Mouse (Mus musculus) lung, postnatal 0 days (tissue): ENCODE data around the gene Myh1. TPM values are rescaled to one million over a fixed set of nuclear protein-coding genes. Genes with fewer than 3 reads are reported as not detected.

Source experiments
- ATAC-seq: fragments of 200-750 bp; cut with Nextera tagmentation; 2 replicates; pipeline ENCODE4 v1.8.0; 2017; ENCODE audit warnings: moderate library complexity
- DNase-seq: peaks from one replicate; pipeline ENCODE4 v3.0.0-alpha.2; 2016; ENCODE audit warnings: low spot score
- H3K27ac ChIP-seq: fragments of 300-500 bp; sonication (generic); 2 replicates; pipeline ENCODE4 v1.5.1; 2014; ENCODE audit warnings: antibody characterized with exemption, mild to moderate bottlenecking, low read length, mixed read lengths
- H3K27me3 ChIP-seq: fragments of 300-500 bp; sonication (generic); replicated peaks from 2 replicates; pipeline ENCODE4 v1.6.1; 2014; ENCODE audit warnings: low read length, mixed read lengths; ENCODE audit not compliant: insufficient read depth
- H3K36me3 ChIP-seq: fragments of 300-500 bp; sonication (generic); 2 replicates; pipeline ENCODE4 v1.6.1; 2014; ENCODE audit warnings: low read length, mixed read lengths; ENCODE audit not compliant: insufficient read depth
- H3K4me1 ChIP-seq: fragments of 300-500 bp; sonication (generic); 2 replicates; pipeline ENCODE4 v1.6.1; 2014; ENCODE audit warnings: antibody characterized with exemption, low read depth, low read length, mixed read lengths; ENCODE audit not compliant: insufficient read depth
- H3K4me2 ChIP-seq: fragments of 300-500 bp; sonication (generic); replicated peaks from 2 replicates; pipeline ENCODE4 v1.6.1; 2014; ENCODE audit warnings: low read depth, mild to moderate bottlenecking, low read length, moderate library complexity, mixed read lengths
- H3K4me3 ChIP-seq: fragments of 300-500 bp; sonication (generic); 2 replicates; pipeline ENCODE4 v1.5.1; 2014; ENCODE audit warnings: low read depth, low read length
- H3K9ac ChIP-seq: fragments of 300-500 bp; sonication (generic); replicated peaks from 2 replicates; pipeline ENCODE4 v1.6.1; 2014; ENCODE audit warnings: low read depth, mild to moderate bottlenecking
- H3K9me3 ChIP-seq: fragments of 300-500 bp; sonication (generic); 2 replicates; pipeline ENCODE4 v1.6.1; 2016; ENCODE audit warnings: low read length, mixed read lengths
- CTCF ChIP-seq: IDR thresholded peaks from 2 replicates; pipeline ENCODE4 v1.5.1; 2016; ENCODE audit warnings: antibody characterized with exemption, mild to moderate bottlenecking
- EP300 ChIP-seq: IDR thresholded peaks from 2 replicates; pipeline ENCODE4 v1.6.1; 2016; ENCODE audit warnings: antibody characterized with exemption, mild to moderate bottlenecking, control low read depth
- WGBS: fragments of 180-500 bp; shearing (Covaris S2); extraction: QIAGEN DNeasy Blood & Tissue Kit; methylation state at CpG from one replicate; pipeline ENCODE4 v1.1.7; 2014; 5-methylcytosine and 5-hydroxymethylcytosine counted together
- polyA plus RNA-seq: library from polyadenylated mRNA; unstranded; fragments of >200 nt; fragmentation: Nextera tagmentation; extraction: Ambion mirVana; gene quantifications from 2 replicates; pipeline ENCODE4 v1.2.1, GENCODE M21; 2015

Myh1 gene
- polyA plus RNA-seq, 1 experiment from 2014 or later, result not detected

DNA sequence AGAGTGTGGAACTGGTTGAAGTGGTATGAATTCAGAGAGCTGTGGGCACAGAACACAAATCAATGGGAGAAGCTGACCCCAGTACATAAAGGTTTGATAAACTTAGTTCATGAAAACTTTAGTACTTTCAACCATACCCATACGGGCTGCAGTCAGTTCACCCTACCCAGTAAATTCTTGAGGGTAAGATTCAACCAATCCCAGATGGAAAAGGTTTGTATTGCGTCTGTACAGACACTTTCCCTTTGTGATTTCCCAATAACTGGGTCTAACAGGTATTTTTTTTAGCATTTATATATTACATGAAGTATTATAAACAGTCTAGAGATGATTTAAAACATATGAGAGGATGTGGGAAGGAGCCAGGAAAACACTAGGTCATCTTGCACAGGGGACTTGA, 44.2 kb upstream of the Myh1 start:
- no peak for TF ChIP-seq EP300
- TF ChIP-seq CTCF, result no peak
- no peaks in the 10 kb centered on the region for H3K4me1 ChIP-seq
- WGBS, result 71% methylated on average over 2 of the region's 2 CpGs

DNA sequence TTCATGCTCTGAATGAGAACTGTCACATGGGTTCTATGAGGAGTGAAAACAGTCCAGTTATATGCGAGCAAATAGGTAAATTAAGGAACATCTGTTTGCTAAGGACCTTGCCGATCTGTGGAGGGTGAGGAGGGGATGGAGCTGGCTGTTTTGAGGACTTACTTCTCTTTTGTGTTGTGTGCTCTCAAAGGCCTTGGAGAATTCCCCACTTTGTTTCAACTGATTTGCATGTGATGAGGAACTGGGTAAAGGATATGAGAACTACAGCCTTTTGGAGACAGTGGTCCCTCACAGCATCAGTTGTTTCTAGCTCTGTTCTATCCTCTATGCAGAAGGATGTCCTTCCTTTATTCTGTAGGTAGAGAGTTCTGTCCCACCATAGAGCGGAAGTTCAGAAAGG, 39.7 kb upstream of the Myh1 start:
- H3K9me3 ChIP-seq, result no peaks in the 10 kb centered on the region
- H3K36me3 ChIP-seq, result no peaks in the 10 kb centered on the region
- DNase-seq (no peak), ATAC-seq (no peak)
- 91% methylated on average over 3 of the region's 3 CpGs for WGBS
- H3K27ac ChIP-seq, result no peak overlapping the region
- no peaks in the 10 kb centered on the region for H3K27me3 ChIP-seq
- H3K9ac ChIP-seq, result no peak overlapping the region
- H3K4me1 ChIP-seq, result no peaks in the 10 kb centered on the region
- no peak overlapping the region for H3K4me2 ChIP-seq
- TF ChIP-seq EP300 (no peak), CTCF (no peak)
- no peak overlapping the region for H3K4me3 ChIP-seq

More for the DNA sequence above, 44.2 kb upstream of the Myh1 start:
- no peaks in the 10 kb centered on the region for H3K9me3 ChIP-seq
- no peak overlapping the region for H3K4me3 ChIP-seq
- no peaks in the 10 kb centered on the region for H3K27me3 ChIP-seq
- no peak overlapping the region for H3K27ac ChIP-seq
- no peak overlapping the region for H3K9ac ChIP-seq
- no peaks in the 10 kb centered on the region for H3K36me3 ChIP-seq
- H3K4me2 ChIP-seq, result no peak overlapping the region
- no peak for DNase-seq
- no peak for ATAC-seq

DNA sequence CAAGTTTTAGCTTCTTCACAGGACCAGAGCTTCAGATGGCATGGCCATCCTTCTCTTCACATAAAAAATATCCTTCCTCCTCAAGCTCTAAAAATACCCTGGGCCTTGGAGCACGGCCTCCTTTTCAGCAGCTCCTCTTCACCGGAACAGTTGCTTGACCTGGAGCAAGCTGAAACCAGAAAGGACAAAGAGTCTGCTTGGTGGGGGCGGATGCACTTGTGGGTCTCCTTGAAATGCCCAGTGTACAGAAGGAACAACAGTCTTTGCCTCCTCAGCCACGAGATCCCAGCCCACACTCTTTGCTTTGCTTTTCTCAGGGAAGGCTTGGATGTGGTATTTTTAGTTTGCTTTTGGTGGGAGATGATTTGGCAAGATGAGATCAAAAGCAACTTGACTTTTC, 36.2 kb upstream of the Myh1 start:
- no peak overlapping the region for H3K9ac ChIP-seq
- WGBS, result 69% methylated on average over 4 of the region's 4 CpGs

DNA sequence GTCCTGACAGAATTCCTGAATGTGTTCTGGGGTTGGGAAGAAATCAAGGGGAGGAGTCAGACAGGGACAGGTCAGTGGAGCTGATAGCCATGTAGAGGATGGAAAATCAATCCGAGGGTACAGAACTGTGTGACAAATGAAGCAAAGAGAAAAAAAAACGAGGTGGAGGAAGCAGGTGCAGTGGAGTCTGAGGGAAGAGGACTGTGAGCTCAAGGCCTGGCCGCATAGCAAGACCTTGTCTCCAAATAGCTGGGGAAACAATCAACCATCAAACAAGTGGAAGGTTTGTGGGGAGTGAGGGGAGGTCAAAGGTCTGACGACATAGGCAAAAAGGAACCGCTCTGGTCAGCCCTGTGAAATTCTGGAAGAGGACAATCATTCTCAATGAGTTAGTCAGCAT, 35.0 kb upstream of the Myh1 start:
- Histone ChIP-seq H3K4me2 (no peak overlapping the region), H3K9me3 (no peaks in the 10 kb centered on the region), H3K27me3 (no peaks in the 10 kb centered on the region), H3K4me3 (no peak overlapping the region), H3K36me3 (no peaks in the 10 kb centered on the region), H3K4me1 (no peaks in the 10 kb centered on the region), H3K9ac (no peak overlapping the region), H3K27ac (no peak overlapping the region)
- DNase-seq (no peak), ATAC-seq (no peak)
- 51% methylated on average over 5 of the region's 5 CpGs for WGBS
- no peak for TF ChIP-seq CTCF
- TF ChIP-seq EP300, result no peak

More for the DNA sequence above, 36.2 kb upstream of the Myh1 start:
- Histone ChIP-seq H3K27ac (no peak overlapping the region), H3K9me3 (no peaks in the 10 kb centered on the region), H3K4me2 (no peak overlapping the region), H3K4me1 (no peaks in the 10 kb centered on the region), H3K27me3 (no peaks in the 10 kb centered on the region), H3K4me3 (no peak overlapping the region), H3K36me3 (no peaks in the 10 kb centered on the region)
- ATAC-seq, result no peak
- TF ChIP-seq EP300 (no peak), CTCF (no peak)
- no peak for DNase-seq

DNA sequence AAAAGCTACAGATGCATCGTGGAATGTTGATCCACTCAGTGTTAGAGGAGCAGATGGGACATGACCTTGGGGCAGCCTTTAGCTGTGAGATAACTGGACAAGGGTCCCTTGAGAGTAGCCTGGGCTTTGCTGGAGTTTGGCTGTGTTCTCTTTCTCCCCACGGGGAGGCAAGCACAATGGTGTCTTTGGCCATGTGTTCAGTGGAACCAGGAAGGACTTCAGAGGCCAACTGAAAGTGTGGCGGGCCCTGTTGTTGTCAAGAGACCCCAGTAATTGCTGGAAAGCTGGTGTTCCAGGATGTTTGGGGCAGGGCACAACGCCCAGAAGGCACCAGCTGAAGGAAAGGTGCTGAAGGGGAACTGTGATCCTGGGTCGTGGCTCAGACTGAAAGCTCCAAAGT, 30.6 kb upstream of the Myh1 start:
- ATAC-seq (no peak), DNase-seq (no peak)
- Histone ChIP-seq H3K27me3 (no peaks in the 10 kb centered on the region), H3K4me3 (no peak overlapping the region), H3K4me1 (no peaks in the 10 kb centered on the region), H3K36me3 (no peaks in the 10 kb centered on the region), H3K9me3 (no peaks in the 10 kb centered on the region), H3K9ac (no peak overlapping the region), H3K4me2 (no peak overlapping the region), H3K27ac (no peak overlapping the region)
- no peak for TF ChIP-seq EP300
- no peak for TF ChIP-seq CTCF
- WGBS, result 56% methylated on average over 5 of the region's 5 CpGs

DNA sequence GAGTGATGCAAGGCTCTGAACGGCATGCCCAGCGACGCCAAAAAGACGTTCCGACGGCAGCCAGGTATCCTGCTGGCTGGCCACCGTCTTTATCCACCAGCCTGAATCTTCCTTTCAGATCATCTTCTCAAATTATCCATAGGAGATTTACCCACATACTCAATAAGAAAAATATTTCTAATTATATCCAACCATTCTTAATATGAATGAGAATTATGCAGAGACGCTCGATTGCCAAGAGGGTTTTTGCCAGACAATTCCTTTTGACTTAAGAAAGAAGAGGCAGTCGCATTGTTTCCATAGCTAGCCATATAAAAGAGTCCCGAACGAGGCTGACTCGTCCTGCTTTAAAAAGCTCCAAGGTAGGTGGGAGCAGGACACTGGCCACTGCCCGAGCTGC, 29.1 kb upstream of the Myh1 start, which contains the start of gene Myh2:
Gene Myh2, plus strand, starts transcription at position 301 of the 400 bp plus-strand sequence.
- Histone ChIP-seq H3K27ac (no peak within 1 kb of the TSS), H3K4me2 (no peak within 1 kb of the TSS), H3K4me1 (no peaks in the 10 kb centered on the region), H3K9ac (no peak within 1 kb of the TSS), H3K4me3 (no peak within 1 kb of the TSS), H3K27me3 (no peaks in the 10 kb centered on the region), H3K9me3 (no peaks in the 10 kb centered on the region), H3K36me3 (no peaks in the 10 kb centered on the region)
- DNase-seq (no peak), ATAC-seq (no peak)
- WGBS, result 79% methylated on average over 14 of the region's 14 CpGs
- no peak for TF ChIP-seq CTCF
- no peak for TF ChIP-seq EP300

DNA sequence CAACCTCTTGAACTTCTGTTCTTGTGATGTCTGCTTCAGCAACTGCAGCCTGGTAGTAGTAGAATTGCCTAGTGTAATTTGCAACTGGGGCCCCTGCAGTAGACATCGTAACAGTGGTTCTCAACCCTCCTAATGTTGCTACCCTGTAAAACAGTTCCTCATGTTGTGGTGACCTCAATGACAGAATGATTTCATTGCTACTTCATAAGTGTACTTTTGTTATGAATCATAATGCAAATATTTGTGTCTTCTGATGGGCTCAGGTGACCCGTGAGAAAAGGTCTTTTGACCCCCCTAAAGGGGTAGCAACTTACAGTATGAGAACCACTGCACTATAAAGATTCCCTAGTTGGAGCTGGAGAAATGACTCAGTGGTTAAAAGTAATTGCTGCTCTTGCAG, 27.4 kb upstream of the Myh1 start:
- Histone ChIP-seq H3K9me3 (no peaks in the 10 kb centered on the region), H3K27ac (no peak overlapping the region), H3K4me1 (no peaks in the 10 kb centered on the region), H3K9ac (no peak overlapping the region), H3K27me3 (no peaks in the 10 kb centered on the region), H3K4me3 (no peak overlapping the region), H3K36me3 (no peaks in the 10 kb centered on the region), H3K4me2 (no peak overlapping the region)
- DNase-seq (no peak), ATAC-seq (no peak)
- 67% methylated on average over 2 of the region's 2 CpGs for WGBS
- no peak for TF ChIP-seq EP300
- no peak for TF ChIP-seq CTCF
